Mouse (Mus musculus) stomach, postnatal 0 days (tissue): ENCODE data around the gene Mrvi1. TPM values are rescaled to one million over a fixed set of nuclear protein-coding genes. Genes with fewer than 3 reads are reported as not detected.

ENCODE experiments used
- ATAC-seq: fragments of 200-750 bp; cut with Nextera tagmentation; 2 replicates; pipeline ENCODE4 v1.8.0; 2017; ENCODE audit not compliant: low FRiP score, low TSS enrichment
- DNase-seq: peaks from one replicate; pipeline ENCODE4 v3.0.0-alpha.2; 2016; ENCODE audit warnings: low spot score
- H3K27ac ChIP-seq: fragments of 300-500 bp; sonication (generic); replicated peaks from 2 replicates; pipeline ENCODE4 v1.5.1; 2014; ENCODE audit warnings: mild to moderate bottlenecking, control low read depth
- H3K27me3 ChIP-seq: fragments of 300-500 bp; sonication (generic); 2 replicates; pipeline ENCODE4 v1.6.1; 2014; ENCODE audit warnings: low read length; ENCODE audit not compliant: control insufficient read depth, insufficient read depth
- H3K36me3 ChIP-seq: fragments of 300-500 bp; sonication (generic); 2 replicates; pipeline ENCODE4 v1.6.1; 2014; ENCODE audit warnings: low read length, mixed read lengths; ENCODE audit not compliant: control insufficient read depth, insufficient read depth
- H3K4me1 ChIP-seq: fragments of 300-500 bp; sonication (generic); replicated peaks from 2 replicates; pipeline ENCODE4 v1.6.1; 2014; ENCODE audit warnings: antibody characterized with exemption; ENCODE audit not compliant: control insufficient read depth, insufficient read depth
- H3K4me2 ChIP-seq: fragments of 300-500 bp; sonication (generic); replicated peaks from 2 replicates; pipeline ENCODE4 v1.6.1; 2014; ENCODE audit warnings: low read depth, mild to moderate bottlenecking, control low read depth, moderate library complexity
- H3K4me3 ChIP-seq: fragments of 300-500 bp; sonication (generic); 2 replicates; pipeline ENCODE4 v1.5.1; 2014; ENCODE audit warnings: low read depth, low read length, control low read depth
- H3K9ac ChIP-seq: fragments of 300-500 bp; sonication (generic); 2 replicates; pipeline ENCODE4 v1.6.1; 2014; ENCODE audit warnings: mild to moderate bottlenecking, low read length, control low read depth, mixed read lengths
- H3K9me3 ChIP-seq: fragments of 300-500 bp; sonication (generic); 2 replicates; pipeline ENCODE4 v1.6.1; 2016; ENCODE audit warnings: low read length; ENCODE audit not compliant: control insufficient read depth
- CTCF ChIP-seq: IDR thresholded peaks from 2 replicates; pipeline ENCODE4 v1.5.1; 2016; ENCODE audit warnings: antibody characterized with exemption, low read depth, mild to moderate bottlenecking, moderate library complexity
- EP300 ChIP-seq: optimal IDR thresholded peaks from 2 replicates; pipeline ENCODE3; 2016; ENCODE audit warnings: antibody characterized with exemption
- WGBS: fragments of 180-500 bp; shearing (Covaris S2); extraction: QIAGEN DNeasy Blood & Tissue Kit; methylation state at CpG from one replicate; pipeline ENCODE4 v1.1.7; 2014; 5-methylcytosine and 5-hydroxymethylcytosine counted together
- polyA plus RNA-seq: library from polyadenylated mRNA; unstranded; fragments of >200 nt; fragmentation: Nextera tagmentation; extraction: Ambion mirVana; gene quantifications from 2 replicates; pipeline ENCODE4 v1.2.1, GENCODE M21; 2015

Mrvi1 gene
- polyA plus RNA-seq, 1 experiment from 2014 or later: 8.4 TPM

DNA sequence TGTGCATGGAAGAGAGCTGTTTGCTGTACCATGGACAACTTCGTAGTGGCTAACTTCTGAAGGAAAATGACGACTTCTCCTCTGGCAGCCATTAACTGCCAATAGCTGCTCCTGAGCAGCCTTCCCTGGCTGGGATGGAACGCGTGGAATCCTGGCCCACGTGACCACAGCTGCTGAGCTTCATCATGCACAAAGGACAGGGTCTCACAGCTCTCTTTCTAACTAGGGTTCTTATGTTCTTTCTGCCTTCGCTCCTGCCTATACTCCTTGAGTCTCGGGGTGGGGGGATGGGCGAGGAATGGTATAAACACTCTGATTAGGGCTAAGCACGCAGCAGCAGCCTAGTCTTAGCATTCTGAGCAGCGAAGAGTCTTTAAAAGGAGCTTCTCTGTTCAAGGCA, 117.2 kb downstream of the Mrvi1 start:
- DNase-seq (no peak), ATAC-seq (no peak)
- no peaks in the 10 kb centered on the region for H3K27me3 ChIP-seq
- no peaks in the 10 kb centered on the region for H3K9me3 ChIP-seq
- H3K36me3 ChIP-seq: no peaks in the 10 kb centered on the region
- no peak overlapping the region for H3K4me2 ChIP-seq
- 28% methylated on average over 10 of the region's 10 CpGs for WGBS
- no peak overlapping the region for H3K4me3 ChIP-seq
- TF ChIP-seq CTCF (no peak), EP300 (no peak)
- H3K27ac ChIP-seq: 0 out of 2 replicates have a peak overlapping the region, but pooled peaks have one; percentile 13
- no peak overlapping the region for H3K9ac ChIP-seq
- no peaks in the 10 kb centered on the region for H3K4me1 ChIP-seq

DNA sequence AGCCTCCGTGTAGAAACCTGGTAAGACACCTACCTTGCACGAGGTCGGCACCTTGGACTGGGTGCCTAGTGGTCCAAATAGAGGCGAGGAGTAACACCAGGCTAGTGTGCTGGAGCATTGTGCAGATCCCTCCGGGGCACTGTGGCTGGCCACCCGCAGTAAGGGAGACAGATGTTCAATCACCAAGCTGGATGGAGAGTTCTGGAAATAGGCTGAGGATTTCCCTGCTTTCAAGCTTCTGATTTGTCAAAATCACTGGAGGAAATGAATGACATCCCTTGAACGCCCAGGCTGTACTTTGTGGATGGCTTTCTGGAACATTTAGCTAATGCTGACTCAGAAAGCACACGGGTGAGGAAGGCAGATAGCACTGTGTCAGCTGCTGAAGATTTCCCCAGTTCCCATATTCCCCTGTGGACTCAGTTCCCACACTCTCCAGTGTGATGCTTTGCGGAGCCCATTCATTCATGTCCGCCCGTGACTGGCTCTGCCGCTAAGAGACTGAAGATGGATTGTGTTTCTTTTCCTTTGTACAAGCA, 119.4 kb downstream of the Mrvi1 start, which contains the start of gene Lyve1:
Lyve1 (minus strand) TSS at position 489 of the 539 bp plus-strand sequence.
- Histone ChIP-seq H3K9me3 (no peaks in the 10 kb centered on the region), H3K4me3 (no peak within 1 kb of the TSS), H3K4me2 (no peak within 1 kb of the TSS), H3K27me3 (no peaks in the 10 kb centered on the region), H3K9ac (no peak within 1 kb of the TSS), H3K4me1 (no peaks in the 10 kb centered on the region; the same call in 1 of the 2 replicates), H3K36me3 (no peaks in the 10 kb centered on the region), H3K27ac (no peak within 1 kb of the TSS)
- no peak for ATAC-seq
- TF ChIP-seq EP300 (no peak), CTCF (no peak)
- 64% methylated on average over 12 of the region's 12 CpGs for WGBS
- DNase-seq: no peak

DNA sequence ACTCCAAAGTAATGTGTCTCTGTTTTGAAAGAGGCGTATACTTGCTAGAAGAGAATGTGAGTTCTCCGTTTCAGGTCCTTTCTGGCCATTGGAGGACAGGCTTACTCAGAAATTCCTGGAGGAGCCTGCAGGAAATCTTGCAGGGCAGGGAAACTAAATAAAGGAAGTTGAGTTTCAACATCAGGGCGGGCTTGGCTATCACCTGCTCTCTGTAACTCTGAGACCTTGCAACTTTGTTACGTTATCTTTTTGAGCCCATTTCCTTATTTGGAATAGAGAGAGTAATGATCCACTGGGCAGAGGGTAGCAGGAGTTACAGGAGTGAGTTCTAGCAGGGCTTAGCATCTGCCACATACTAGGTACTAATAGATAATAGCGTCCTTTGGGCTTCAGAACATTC, 122.1 kb downstream of the Mrvi1 start:
- no peaks in the 10 kb centered on the region for H3K36me3 ChIP-seq
- H3K9me3 ChIP-seq: no peaks in the 10 kb centered on the region
- no peak overlapping the region for H3K4me2 ChIP-seq
- DNase-seq: peak; percentile 47
- no peaks in the 10 kb centered on the region for H3K27me3 ChIP-seq
- TF ChIP-seq EP300 (no peak), CTCF (no peak)
- no peaks in the 10 kb centered on the region; the same call in 1 of the 2 replicates for H3K4me1 ChIP-seq
- WGBS: 20% methylated on average over 5 of the region's 5 CpGs
- peak; percentile 54 for ATAC-seq
- no peak overlapping the region for H3K9ac ChIP-seq
- H3K4me3 ChIP-seq: no peak overlapping the region
- H3K27ac ChIP-seq: peak overlapping the region; percentile 0

DNA sequence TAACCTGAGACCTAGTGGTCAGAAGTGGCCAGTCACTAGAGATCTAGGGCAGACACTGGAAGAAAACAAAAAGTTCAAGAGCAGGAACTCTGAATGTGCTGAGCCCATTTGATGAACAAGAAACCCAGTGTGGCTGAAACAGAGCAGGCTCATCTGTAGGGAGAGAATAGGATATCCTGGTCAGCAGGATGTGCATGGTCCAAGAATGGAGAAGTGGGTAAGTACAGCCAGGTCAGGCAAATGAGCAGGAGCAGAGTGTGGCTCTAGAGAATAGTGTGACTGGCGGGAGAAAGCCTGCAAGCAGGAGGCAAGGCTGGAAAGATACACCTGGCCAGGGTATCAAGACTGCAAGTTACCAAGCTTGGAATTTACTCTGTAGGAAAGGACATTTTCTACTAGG, 126.7 kb downstream of the Mrvi1 start:
- Histone ChIP-seq H3K9ac (no peak overlapping the region), H3K27ac (no peak overlapping the region), H3K36me3 (no peaks in the 10 kb centered on the region), H3K27me3 (no peaks in the 10 kb centered on the region), H3K4me2 (no peak overlapping the region), H3K4me1 (no peaks in the 10 kb centered on the region; the same call in 1 of the 2 replicates), H3K9me3 (no peaks in the 10 kb centered on the region), H3K4me3 (no peak overlapping the region)
- TF ChIP-seq CTCF (no peak), EP300 (no peak)
- no peak for ATAC-seq
- 54% methylated on average over 1 of the region's 1 CpGs for WGBS
- no peak for DNase-seq

DNA sequence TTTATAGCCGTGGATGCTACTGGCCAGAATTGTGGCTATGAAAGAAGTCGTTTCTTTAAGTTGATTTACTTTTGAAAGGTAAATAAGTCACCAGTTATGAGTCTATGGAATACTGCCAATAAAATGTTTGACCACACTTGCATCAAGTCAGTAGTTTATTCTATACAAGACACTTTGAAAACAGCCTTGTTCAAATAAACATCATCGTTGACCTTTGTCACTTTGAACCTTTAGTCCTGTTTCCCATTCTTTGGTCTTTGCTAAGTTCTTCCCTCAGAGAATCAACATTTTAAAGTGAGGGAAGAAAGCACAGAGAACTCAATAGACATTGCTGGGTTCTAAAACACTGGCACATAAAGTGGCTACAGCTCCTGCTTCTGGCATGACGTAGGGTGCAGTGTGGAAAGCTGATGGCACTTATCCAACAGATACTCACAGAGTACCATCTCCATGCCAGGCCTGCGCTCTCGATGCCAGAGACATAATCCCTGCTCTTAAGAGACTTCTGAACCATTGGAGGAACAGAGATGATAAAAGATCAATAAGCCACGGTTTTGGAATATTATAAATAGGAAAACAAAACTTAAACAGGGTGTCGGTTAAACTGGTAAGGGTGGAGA, 127.2 kb downstream of the Mrvi1 start:
- Histone ChIP-seq H3K27ac (no peak overlapping the region), H3K4me3 (no peak overlapping the region), H3K27me3 (no peaks in the 10 kb centered on the region), H3K4me1 (no peaks in the 10 kb centered on the region; the same call in 1 of the 2 replicates), H3K36me3 (no peaks in the 10 kb centered on the region), H3K9ac (no peak overlapping the region), H3K9me3 (no peaks in the 10 kb centered on the region), H3K4me2 (no peak overlapping the region)
- no peak for TF ChIP-seq EP300
- TF ChIP-seq CTCF: no peak
- DNase-seq: no peak
- WGBS: 49% methylated on average over 8 of the region's 8 CpGs
- no peak for ATAC-seq

DNA sequence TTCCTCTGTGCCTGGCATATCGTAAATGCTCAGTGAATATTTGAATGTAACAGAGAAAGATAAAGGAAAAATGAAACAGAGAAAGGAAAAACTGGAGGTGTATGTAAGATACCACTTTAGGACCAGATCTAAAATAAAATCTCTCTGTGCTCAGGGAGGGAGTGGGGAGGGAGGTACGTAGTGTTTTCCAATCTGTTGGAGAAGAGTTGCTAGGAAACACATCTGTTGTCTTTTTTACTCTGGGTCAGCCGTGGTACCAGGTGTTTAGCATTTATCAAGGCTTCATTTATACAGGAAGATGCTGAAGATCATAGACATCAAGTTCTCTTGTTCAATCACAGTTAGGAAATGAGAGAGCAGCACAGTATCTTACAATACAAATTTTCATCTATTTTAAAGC, 127.7 kb downstream of the Mrvi1 start:
- WGBS: 49% methylated on average over 3 of the region's 3 CpGs
- H3K27ac ChIP-seq: no peak overlapping the region
- no peak overlapping the region for H3K9ac ChIP-seq
- no peak overlapping the region for H3K4me2 ChIP-seq
- H3K4me3 ChIP-seq: no peak overlapping the region
- H3K27me3 ChIP-seq: no peaks in the 10 kb centered on the region
- no peaks in the 10 kb centered on the region for H3K36me3 ChIP-seq
- DNase-seq (no peak), ATAC-seq (no peak)
- H3K4me1 ChIP-seq: no peaks in the 10 kb centered on the region; the same call in 1 of the 2 replicates
- H3K9me3 ChIP-seq: no peaks in the 10 kb centered on the region
- TF ChIP-seq EP300: no peak
- no peak for TF ChIP-seq CTCF
